Mouse (Mus musculus) lung, postnatal 0 days (tissue): ENCODE results near the gene Muc13. TPM values are rescaled to one million over a fixed set of nuclear protein-coding genes. Genes with fewer than 3 reads are reported as not detected.
A peak's percentile ranks its signal among the peaks of the same experiment; 100 is the strongest.

Experiments
- ATAC-seq: fragments of 200-750 bp; cut with Nextera tagmentation; 2 replicates; pipeline ENCODE4 v1.8.0; 2017; ENCODE audit warnings: moderate library complexity
- DNase-seq: peaks from one replicate; pipeline ENCODE4 v3.0.0-alpha.2; 2016; ENCODE audit warnings: low spot score
- H3K27ac ChIP-seq: fragments of 300-500 bp; sonication (generic); 2 replicates; pipeline ENCODE4 v1.5.1; 2014; ENCODE audit warnings: antibody characterized with exemption, mild to moderate bottlenecking, low read length, mixed read lengths
- H3K27me3 ChIP-seq: fragments of 300-500 bp; sonication (generic); replicated peaks from 2 replicates; pipeline ENCODE4 v1.6.1; 2014; ENCODE audit warnings: low read length, mixed read lengths; ENCODE audit not compliant: insufficient read depth
- H3K36me3 ChIP-seq: fragments of 300-500 bp; sonication (generic); 2 replicates; pipeline ENCODE4 v1.6.1; 2014; ENCODE audit warnings: low read length, mixed read lengths; ENCODE audit not compliant: insufficient read depth
- H3K4me1 ChIP-seq: fragments of 300-500 bp; sonication (generic); 2 replicates; pipeline ENCODE4 v1.6.1; 2014; ENCODE audit warnings: antibody characterized with exemption, low read depth, low read length, mixed read lengths; ENCODE audit not compliant: insufficient read depth
- H3K4me2 ChIP-seq: fragments of 300-500 bp; sonication (generic); replicated peaks from 2 replicates; pipeline ENCODE4 v1.6.1; 2014; ENCODE audit warnings: low read depth, mild to moderate bottlenecking, low read length, moderate library complexity, mixed read lengths
- H3K4me3 ChIP-seq: fragments of 300-500 bp; sonication (generic); 2 replicates; pipeline ENCODE4 v1.5.1; 2014; ENCODE audit warnings: low read depth, low read length
- H3K9ac ChIP-seq: fragments of 300-500 bp; sonication (generic); replicated peaks from 2 replicates; pipeline ENCODE4 v1.6.1; 2014; ENCODE audit warnings: low read depth, mild to moderate bottlenecking
- H3K9me3 ChIP-seq: fragments of 300-500 bp; sonication (generic); 2 replicates; pipeline ENCODE4 v1.6.1; 2016; ENCODE audit warnings: low read length, mixed read lengths
- CTCF ChIP-seq: IDR thresholded peaks from 2 replicates; pipeline ENCODE4 v1.5.1; 2016; ENCODE audit warnings: antibody characterized with exemption, mild to moderate bottlenecking
- EP300 ChIP-seq: IDR thresholded peaks from 2 replicates; pipeline ENCODE4 v1.6.1; 2016; ENCODE audit warnings: antibody characterized with exemption, mild to moderate bottlenecking, control low read depth
- WGBS: fragments of 180-500 bp; shearing (Covaris S2); extraction: QIAGEN DNeasy Blood & Tissue Kit; methylation state at CpG from one replicate; pipeline ENCODE4 v1.1.7; 2014; 5-methylcytosine and 5-hydroxymethylcytosine counted together
- polyA plus RNA-seq: library from polyadenylated mRNA; unstranded; fragments of >200 nt; fragmentation: Nextera tagmentation; extraction: Ambion mirVana; gene quantifications from 2 replicates; pipeline ENCODE4 v1.2.1, GENCODE M21; 2015

The Muc13 gene
- polyA plus RNA-seq, 1 experiment from 2014 or later = 0.08 TPM

GRCm38 (mm10) chr16:33833781-33834482 lies 40.1 kb downstream of the Muc13 start:
- TF ChIP-seq CTCF (peak; percentile 46), EP300 (no peak)
- peaks cover 12% of the 10 kb centered on the region; the same call in 1 of the 2 replicates for H3K4me1 ChIP-seq
- H3K36me3 ChIP-seq = no peaks in the 10 kb centered on the region
- no peak overlapping the region for H3K9ac ChIP-seq
- H3K27me3 ChIP-seq = no peaks in the 10 kb centered on the region
- peak overlapping the region; percentile 23 for H3K4me3 ChIP-seq
- 10% methylated on average over 25 of the region's 25 CpGs for WGBS
- ATAC-seq (peak; percentile 52; the same call in 1 of the 2 replicates), DNase-seq (peak; percentile 75)
- no peaks in the 10 kb centered on the region for H3K9me3 ChIP-seq
- peak overlapping the region; percentile 51 for H3K4me2 ChIP-seq
- 0 out of 2 replicates have a peak overlapping the region, but pooled peaks have one; percentile 23 for H3K27ac ChIP-seq

- no peaks in the 10 kb centered on the region for H3K9me3 ChIP-seq
- no peak overlapping the region for H3K9ac ChIP-seq
- ATAC-seq (0 out of 2 replicates have a peak, but pooled peaks have one; percentile 15), DNase-seq (peak; percentile 45)
- no peak for TF ChIP-seq CTCF
- no peak overlapping the region for H3K4me2 ChIP-seq
- no peak overlapping the region for H3K27ac ChIP-seq
- 53% methylated on average over 3 of the region's 3 CpGs for WGBS
- H3K4me3 ChIP-seq = no peak overlapping the region
- H3K27me3 ChIP-seq = no peaks in the 10 kb centered on the region
- H3K36me3 ChIP-seq = no peaks in the 10 kb centered on the region
- H3K4me1 ChIP-seq = peaks cover 9% of the 10 kb centered on the region; the same call in 1 of the 2 replicates
Measured at GRCm38 (mm10) chr16:33836676-33837075, 42.8 kb downstream of the Muc13 start.

- Histone ChIP-seq H3K4me1 (peaks cover 9% of the 10 kb centered on the region; the same call in 1 of the 2 replicates), H3K27ac (no peak overlapping the region), H3K36me3 (no peaks in the 10 kb centered on the region), H3K27me3 (no peaks in the 10 kb centered on the region), H3K4me2 (no peak overlapping the region), H3K9ac (no peak overlapping the region), H3K4me3 (no peak overlapping the region), H3K9me3 (no peaks in the 10 kb centered on the region)
- ATAC-seq (no peak), DNase-seq (no peak)
- 69% methylated on average over 3 of the region's 3 CpGs for whole genome bisulfite sequencing
- TF ChIP-seq EP300 = no peak
- no peak for TF ChIP-seq CTCF
Measured at GRCm38 (mm10) chr16:33837191-33837590, 43.4 kb downstream of the Muc13 start.

- Histone ChIP-seq H3K4me1 (no peaks in the 10 kb centered on the region; the same call in 1 of the 2 replicates), H3K9ac (no peak overlapping the region), H3K4me3 (no peak overlapping the region), H3K27ac (no peak overlapping the region), H3K36me3 (no peaks in the 10 kb centered on the region), H3K27me3 (no peaks in the 10 kb centered on the region), H3K9me3 (no peaks in the 10 kb centered on the region), H3K4me2 (no peak overlapping the region)
- DNase-seq = no peak
- TF ChIP-seq EP300 = no peak
- no peak for TF ChIP-seq CTCF
- WGBS = 54% methylated on average over 6 of the region's 6 CpGs
- no peak for ATAC-seq
Measured at GRCm38 (mm10) chr16:33840616-33841015, 46.8 kb downstream of the Muc13 start.

- whole genome bisulfite sequencing = 78% methylated on average over 12 of the region's 12 CpGs
- no peaks in the 10 kb centered on the region; the same call in 1 of the 2 replicates for H3K4me1 ChIP-seq
- H3K4me3 ChIP-seq = no peak overlapping the region
- H3K27me3 ChIP-seq = no peaks in the 10 kb centered on the region
- TF ChIP-seq EP300 = no peak
- TF ChIP-seq CTCF = no peak
- H3K27ac ChIP-seq = no peak overlapping the region
- no peak overlapping the region for H3K9ac ChIP-seq
- no peak overlapping the region for H3K4me2 ChIP-seq
- no peaks in the 10 kb centered on the region for H3K36me3 ChIP-seq
- ATAC-seq (no peak), DNase-seq (no peak)
- no peaks in the 10 kb centered on the region for H3K9me3 ChIP-seq
Measured at GRCm38 (mm10) chr16:33842081-33842880, 48.4 kb downstream of the Muc13 start.

- DNase-seq (no peak), ATAC-seq (no peak)
- no peak overlapping the region for H3K27ac ChIP-seq
- H3K4me2 ChIP-seq = no peak overlapping the region
- H3K36me3 ChIP-seq = no peaks in the 10 kb centered on the region
- WGBS = 76% methylated on average over 4 of the region's 4 CpGs
- H3K9ac ChIP-seq = no peak overlapping the region
- no peaks in the 10 kb centered on the region for H3K9me3 ChIP-seq
- no peaks in the 10 kb centered on the region for H3K27me3 ChIP-seq
- H3K4me1 ChIP-seq = no peaks in the 10 kb centered on the region
- H3K4me3 ChIP-seq = no peak overlapping the region
- TF ChIP-seq EP300 = no peak
- TF ChIP-seq CTCF = no peak
Measured at GRCm38 (mm10) chr16:33844150-33844611, 50.3 kb downstream of the Muc13 start.
